Mouse (Mus musculus) lung, postnatal 10 days (tissue): Measurements from ENCODE around the gene Rtl10.
"Not testable (repeated sequence)": the region's sequence is repeated elsewhere in the genome, so short reads cannot be mapped to it uniquely, and the experiment has no call there.

Experiments used
- DNase-seq: peaks from one replicate; pipeline ENCODE4 v3.0.0; 2021

The Rtl10 gene

GRCm38 (mm10) chr16:18484386-18484785, 14.3 kb upstream of the Rtl10 start:
- DNase-seq, result no peak

GRCm38 (mm10) chr16:18484794-18485435, 13.8 kb upstream of the Rtl10 start:
- no peak for DNase-seq

GRCm38 (mm10) chr16:18486126-18486525, 12.6 kb upstream of the Rtl10 start:
- DNase-seq, result no peak

- no peak for DNase-seq
These were observed 8.4 kb upstream of the Rtl10 start for GRCm38 (mm10) chr16:18490281-18490680.

- DNase-seq, result no peak
These were observed 7.8 kb upstream of the Rtl10 start for GRCm38 (mm10) chr16:18490894-18491293.

- DNase-seq, result peak; percentile 34
These were observed 711 bp upstream of the Rtl10 start for GRCm38 (mm10) chr16:18497865-18498515.

- DNase-seq, result no peak
These were observed 295 bp downstream of the Rtl10 start for GRCm38 (mm10) chr16:18498996-18499395.

- DNase-seq, result no peak
These were observed 2.8 kb downstream of the Rtl10 start for GRCm38 (mm10) chr16:18501531-18501930.

GRCm38 (mm10) chr16:18503566-18504342, 5.1 kb downstream of the Rtl10 start:
- no peak for DNase-seq

GRCm38 (mm10) chr16:18506524-18507199, 8.0 kb downstream of the Rtl10 start:
- DNase-seq, result no peak

GRCm38 (mm10) chr16:18507200-18507549, 8.5 kb downstream of the Rtl10 start:
- no peak for DNase-seq

- no peak for DNase-seq
These were observed 13.0 kb downstream of the Rtl10 start for GRCm38 (mm10) chr16:18511741-18512140.

- no peak for DNase-seq
These were observed 14.8 kb downstream of the Rtl10 start for GRCm38 (mm10) chr16:18513508-18513907.

GRCm38 (mm10) chr16:18518091-18518490, 19.4 kb downstream of the Rtl10 start:
- DNase-seq, result peak; percentile 40

- no peak for DNase-seq
These were observed 25.0 kb downstream of the Rtl10 start for GRCm38 (mm10) chr16:18523563-18524245.

- DNase-seq, result no peak
These were observed 30.0 kb downstream of the Rtl10 start for GRCm38 (mm10) chr16:18528656-18529055.

GRCm38 (mm10) chr16:18533061-18533460, 34.4 kb downstream of the Rtl10 start:
- DNase-seq, result not testable (repeated sequence)

- no peak for DNase-seq
These were observed 38.8 kb downstream of the Rtl10 start for GRCm38 (mm10) chr16:18537407-18537990.

GRCm38 (mm10) chr16:18539281-18539680, 40.6 kb downstream of the Rtl10 start:
- DNase-seq, result no peak

GRCm38 (mm10) chr16:18543151-18543829, 44.6 kb downstream of the Rtl10 start:
- peak; percentile 60 for DNase-seq

- DNase-seq, result no peak
These were observed 49.2 kb downstream of the Rtl10 start for GRCm38 (mm10) chr16:18547891-18548290.
